Mouse (Mus musculus) G1E (cell line): Measurements from ENCODE around the gene Fcer2a. TPM values are rescaled to one million over a fixed set of nuclear protein-coding genes. Genes with fewer than 3 reads are reported as not detected.

Experiments
- ATAC-seq: 2 replicates; pipeline ENCODE4 v1.8.0; 2016; ENCODE audit warnings: mild to moderate bottlenecking; ENCODE audit not compliant: insufficient number of reproducible peaks, poor library complexity, low FRiP score, severe bottlenecking; ENCODE audit errors: extremely low read depth
- DNase-seq: peaks from one replicate; pipeline ENCODE4 v3.0.0; 2012; ENCODE audit warnings: low spot score
- H3K27me3 ChIP-seq: 2 replicates; pipeline ENCODE4 v1.6.1; 2012; ENCODE audit warnings: mild to moderate bottlenecking, low read length, inconsistent platforms; ENCODE audit not compliant: insufficient read depth
- H3K36me3 ChIP-seq: replicated peaks from 2 replicates; pipeline ENCODE3; 2012; ENCODE audit warnings: mild to moderate bottlenecking, inconsistent platforms
- H3K4me1 ChIP-seq: 2 replicates; pipeline ENCODE4 v1.6.1; 2012; ENCODE audit warnings: low read depth, low read length, inconsistent platforms, mixed read lengths; ENCODE audit not compliant: insufficient read depth
- H3K4me3 ChIP-seq: 2 replicates; pipeline ENCODE4 v1.5.1; 2012; ENCODE audit warnings: low read depth, mild to moderate bottlenecking, inconsistent platforms, low read length, moderate library complexity, mixed read lengths
- H3K9me3 ChIP-seq: replicated peaks from 2 replicates; pipeline ENCODE4 v1.6.1; 2012; ENCODE audit warnings: inconsistent platforms
- CTCF ChIP-seq: IDR thresholded peaks from 2 replicates; pipeline ENCODE4 v1.5.1; 2012; ENCODE audit warnings: low read depth, low read length, inconsistent platforms, mixed read lengths
- GATA1 ChIP-seq: IDR thresholded peaks from 2 replicates; pipeline ENCODE4 v1.6.1; 2012; ENCODE audit warnings: borderline replicate concordance, low read length, inconsistent platforms, mixed read lengths
- GATA2 ChIP-seq: IDR thresholded peaks from 2 replicates; pipeline ENCODE4 v1.6.1; 2012; ENCODE audit warnings: low read depth, low read length, inconsistent platforms, borderline replicate concordance
- POLR2AphosphoS5 ChIP-seq: IDR thresholded peaks from 2 replicates; pipeline ENCODE4 v1.6.1; 2012; ENCODE audit warnings: low read depth, low read length, inconsistent platforms; ENCODE audit not compliant: insufficient replicate concordance
- TAL1 ChIP-seq: conservative IDR thresholded peaks from 2 replicates; pipeline ENCODE4 v1.6.1; 2012; ENCODE audit warnings: low read depth, low read length, inconsistent platforms, mixed read lengths
- polyA plus RNA-seq: library from polyadenylated mRNA; stranded (reverse); fragments of >175 nt; gene quantifications from 2 replicates; pipeline ENCODE4 v1.2.3, GENCODE M21; 2012
- total RNA-seq, 2 experiments: library from RNA; stranded (forward) in 1 of 2; stranded (reverse) in 1 of 2; fragments of 200-1000 nt in 1 of 2; fragments of >200 nt in 1 of 2; fragmentation: Nextera tagmentation in 1 of 2; gene quantifications; 2 replicates each; pipeline ENCODE4 v1.2.3; 2014 to 2017

Gene Fcer2a
- total and polyA plus RNA-seq, 3 experiments = not detected

GRCm38 (mm10) chr8:3690774-3691173 lies 3.2 kb downstream of the Fcer2a start:
- DNase-seq = no peak
- H3K4me1 ChIP-seq = no peaks in the 10 kb centered on the region
- H3K36me3 ChIP-seq = no peaks in the 10 kb centered on the region
- H3K9me3 ChIP-seq = no peaks in the 10 kb centered on the region
- H3K4me3 ChIP-seq = no peak overlapping the region
- ATAC-seq = no peak
- TF ChIP-seq GATA2 = no peak
- no peak for TF ChIP-seq GATA1
- no peak for TF ChIP-seq POLR2AphosphoS5
- TF ChIP-seq CTCF = no peak
- no peak for TF ChIP-seq TAL1
- H3K27me3 ChIP-seq = peaks cover 8% of the 10 kb centered on the region; the same call in 1 of the 2 replicates

GRCm38 (mm10) chr8:3687537-3687936 lies 6.4 kb downstream of the Fcer2a start:
- ATAC-seq (no peak), DNase-seq (no peak)
- no peak for TF ChIP-seq GATA2
- TF ChIP-seq CTCF = no peak
- no peak for TF ChIP-seq GATA1
- no peak for TF ChIP-seq TAL1
- no peak for TF ChIP-seq POLR2AphosphoS5
- peaks cover 8% of the 10 kb centered on the region; the same call in 1 of the 2 replicates for H3K27me3 ChIP-seq
- no peaks in the 10 kb centered on the region for H3K4me1 ChIP-seq
- H3K4me3 ChIP-seq = no peak overlapping the region
- peaks cover 12% of the 10 kb centered on the region for H3K36me3 ChIP-seq
- H3K9me3 ChIP-seq = no peaks in the 10 kb centered on the region

DNA sequence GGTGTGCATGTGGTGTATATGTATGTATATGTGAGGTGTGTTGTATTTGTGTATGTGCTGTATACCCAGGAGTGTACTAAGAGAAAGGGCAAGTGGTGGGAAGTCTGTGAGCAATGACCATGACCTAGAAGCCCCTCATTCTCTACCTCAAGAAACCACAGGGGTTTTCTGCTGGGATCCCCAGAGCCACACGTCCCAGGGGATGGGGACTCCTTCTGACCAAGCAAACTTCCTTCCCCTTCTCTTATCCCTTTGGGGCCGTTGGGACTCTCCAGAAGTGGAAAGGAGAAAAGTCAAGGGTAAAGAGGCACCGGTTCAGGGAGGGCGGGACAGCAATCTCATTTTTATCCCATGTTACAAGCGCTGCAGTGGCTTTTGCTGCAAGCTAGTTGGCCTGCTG lies 8.6 kb downstream of the Fcer2a start:
- Histone ChIP-seq H3K36me3 (peaks cover 33% of the 10 kb centered on the region), H3K4me1 (no peaks in the 10 kb centered on the region)

GRCm38 (mm10) chr8:3684530-3684929 lies 9.4 kb downstream of the Fcer2a start:
- peaks cover 7% of the 10 kb centered on the region for H3K4me1 ChIP-seq
- no peaks in the 10 kb centered on the region for H3K9me3 ChIP-seq
- peaks cover 42% of the 10 kb centered on the region for H3K36me3 ChIP-seq
- H3K27me3 ChIP-seq = peaks cover 4% of the 10 kb centered on the region; the same call in 1 of the 2 replicates
- ATAC-seq (no peak), DNase-seq (no peak)
- TF ChIP-seq POLR2AphosphoS5 (no peak), TAL1 (no peak), GATA1 (no peak), GATA2 (no peak), CTCF (no peak)
- no peak overlapping the region for H3K4me3 ChIP-seq

More for the DNA sequence above, 8.6 kb downstream of the Fcer2a start:
- H3K27me3 ChIP-seq = peaks cover 8% of the 10 kb centered on the region; the same call in 1 of the 2 replicates
- no peaks in the 10 kb centered on the region for H3K9me3 ChIP-seq
- no peak for TF ChIP-seq POLR2AphosphoS5
- no peak for TF ChIP-seq GATA1
- no peak for TF ChIP-seq GATA2
- TF ChIP-seq TAL1 = no peak
- TF ChIP-seq CTCF = no peak
- ATAC-seq (no peak), DNase-seq (no peak)
- no peak overlapping the region for H3K4me3 ChIP-seq

- no peak overlapping the region for H3K4me3 ChIP-seq
- peaks cover 51% of the 10 kb centered on the region for H3K36me3 ChIP-seq
- TF ChIP-seq POLR2AphosphoS5 (no peak), GATA2 (no peak), CTCF (no peak), TAL1 (no peak), GATA1 (no peak)
- DNase-seq = no peak
- no peak for ATAC-seq
- H3K4me1 ChIP-seq = peaks cover 17% of the 10 kb centered on the region
- H3K27me3 ChIP-seq = peaks cover 4% of the 10 kb centered on the region; the same call in 1 of the 2 replicates
- H3K9me3 ChIP-seq = no peaks in the 10 kb centered on the region
Measured at GRCm38 (mm10) chr8:3683408-3684176, 10.4 kb downstream of the Fcer2a start.

- Histone ChIP-seq H3K4me3 (no peak overlapping the region), H3K27me3 (no peaks in the 10 kb centered on the region), H3K9me3 (no peaks in the 10 kb centered on the region), H3K36me3 (peaks cover 56% of the 10 kb centered on the region), H3K4me1 (peaks cover 24% of the 10 kb centered on the region)
- no peak for TF ChIP-seq GATA2
- TF ChIP-seq CTCF = no peak
- no peak for TF ChIP-seq POLR2AphosphoS5
- TF ChIP-seq TAL1 = no peak
- no peak for TF ChIP-seq GATA1
- ATAC-seq (no peak), DNase-seq (no peak)
Measured at GRCm38 (mm10) chr8:3682435-3682834, 11.5 kb downstream of the Fcer2a start.

DNA sequence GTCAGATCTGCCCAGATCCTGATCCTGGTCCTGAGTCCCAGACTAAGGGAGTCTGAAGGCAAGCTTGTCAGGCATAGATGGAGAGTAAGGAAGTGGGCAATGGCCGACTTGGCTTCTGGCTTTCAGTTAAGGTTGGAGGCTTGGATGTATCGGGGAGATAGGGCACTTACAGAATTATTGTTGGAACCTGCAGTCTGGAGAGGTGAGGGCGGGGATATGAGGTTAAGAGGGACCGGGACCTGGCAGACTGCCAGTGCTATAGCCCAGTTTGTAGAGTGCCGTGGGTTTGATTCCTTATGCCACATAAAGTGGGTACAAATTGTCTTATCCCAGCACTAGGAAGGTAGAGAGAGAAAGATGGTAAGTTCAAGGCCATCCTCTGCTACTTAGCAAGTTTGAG lies 14.3 kb downstream of the Fcer2a start:
- no peak for ATAC-seq
- Histone ChIP-seq H3K36me3 (peaks cover 56% of the 10 kb centered on the region), H3K4me1 (peaks cover 35% of the 10 kb centered on the region), H3K9me3 (no peaks in the 10 kb centered on the region), H3K27me3 (no peaks in the 10 kb centered on the region), H3K4me3 (no peak overlapping the region)
- DNase-seq = no peak
- TF ChIP-seq TAL1 (no peak), GATA1 (no peak), CTCF (no peak)
